Mouse (Mus musculus) heart, embryonic 15.5 days (tissue): ENCODE measurements around the gene Xpa. TPM values are rescaled to one million over a fixed set of nuclear protein-coding genes. Genes with fewer than 3 reads are reported as not detected.
A peak's percentile ranks its signal among the peaks of the same experiment; 100 is the strongest.

Experiments used
- ATAC-seq: fragments of 200-750 bp; cut with Nextera tagmentation; replicated peaks from 2 replicates; pipeline ENCODE4 v1.8.0; 2017; ENCODE audit warnings: low read depth, moderate TSS enrichment; ENCODE audit not compliant: insufficient number of reproducible peaks, insufficient read depth, low FRiP score
- H3K27ac ChIP-seq: fragments of 300-500 bp; sonication (generic); 2 replicates; pipeline ENCODE4 v1.5.1; 2015; ENCODE audit warnings: mild to moderate bottlenecking, inconsistent platforms
- H3K27me3 ChIP-seq: fragments of 300-500 bp; sonication (generic); 2 replicates; pipeline ENCODE4 v1.6.1; 2015; ENCODE audit warnings: inconsistent platforms
- H3K36me3 ChIP-seq: fragments of 300-500 bp; sonication (generic); 2 replicates; pipeline ENCODE4 v1.6.1; 2015; ENCODE audit warnings: mild to moderate bottlenecking, inconsistent platforms
- H3K4me1 ChIP-seq: fragments of 300-500 bp; sonication (generic); replicated peaks from 2 replicates; pipeline ENCODE4 v1.6.1; 2015; ENCODE audit warnings: inconsistent platforms
- H3K4me2 ChIP-seq: fragments of 300-500 bp; sonication (generic); 2 replicates; pipeline ENCODE4 v1.6.1; 2015; ENCODE audit warnings: inconsistent platforms, mild to moderate bottlenecking, moderate library complexity
- H3K4me3 ChIP-seq: fragments of 300-500 bp; sonication (generic); 2 replicates; pipeline ENCODE4 v1.5.1; 2015; ENCODE audit warnings: mild to moderate bottlenecking, inconsistent platforms
- H3K9ac ChIP-seq: fragments of 300-500 bp; sonication (generic); 2 replicates; pipeline ENCODE4 v1.6.1; 2015; ENCODE audit warnings: mild to moderate bottlenecking, inconsistent platforms
- H3K9me3 ChIP-seq: fragments of 300-500 bp; sonication (generic); replicated peaks from 2 replicates; pipeline ENCODE4 v1.6.1; 2016; ENCODE audit warnings: inconsistent platforms
- WGBS: fragments of 180-500 bp; shearing (Covaris S2); methylation state at CpG from one replicate; pipeline ENCODE4 v1.1.7; 2015; ENCODE audit warnings: mixed read lengths; 5-methylcytosine and 5-hydroxymethylcytosine counted together
- polyA plus RNA-seq: library from polyadenylated mRNA; unstranded; fragments of >200 nt; fragmentation: Nextera tagmentation; extraction: Ambion mirVana; gene quantifications from 2 replicates; pipeline ENCODE4 v1.2.1, GENCODE M21; 2015

Gene Xpa
- polyA plus RNA-seq, 1 experiment from 2014 or later = 15.5 TPM

DNA sequence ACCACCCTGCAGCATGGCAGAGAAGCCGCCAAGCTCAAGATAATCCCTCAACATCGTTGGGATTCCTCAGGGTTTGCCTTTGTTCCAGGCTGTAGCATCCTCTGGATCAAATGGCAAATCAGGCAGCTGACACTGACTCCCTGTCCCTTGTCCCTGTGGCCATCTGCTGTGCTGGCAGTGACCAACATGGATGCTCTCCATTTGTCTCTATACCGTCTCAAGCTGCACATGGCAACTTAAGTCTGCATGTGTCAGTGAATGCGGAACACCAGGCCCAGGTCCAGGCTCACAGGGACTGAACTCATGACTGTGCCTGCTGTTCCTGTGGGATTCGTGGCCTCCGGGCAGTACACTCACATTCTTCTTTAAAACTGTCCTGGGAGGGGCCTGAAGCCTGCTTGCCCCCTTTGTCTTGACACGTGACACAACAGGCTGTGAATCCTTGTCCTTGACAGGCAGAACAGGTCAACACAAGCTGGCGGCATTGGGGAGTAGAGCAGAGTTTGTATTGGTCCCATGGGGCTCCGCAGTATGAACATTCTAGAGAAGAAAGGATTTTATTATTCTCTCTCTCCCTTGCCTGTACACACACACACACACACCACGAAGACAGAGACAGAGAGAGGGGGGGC, 79.5 kb downstream of the Xpa start:
- Histone ChIP-seq H3K4me3 (no peak overlapping the region), H3K4me2 (no peak overlapping the region), H3K4me1 (peaks cover 4% of the 10 kb centered on the region; the same call in 1 of the 2 replicates), H3K36me3 (peaks cover 83% of the 10 kb centered on the region), H3K9me3 (no peaks in the 10 kb centered on the region), H3K27ac (peak overlapping the region; percentile 30; the same call in 1 of the 2 replicates), H3K9ac (no peak overlapping the region), H3K27me3 (no peaks in the 10 kb centered on the region)
- ATAC-seq = no peak
- 60% methylated on average over 10 of the region's 10 CpGs for WGBS

DNA sequence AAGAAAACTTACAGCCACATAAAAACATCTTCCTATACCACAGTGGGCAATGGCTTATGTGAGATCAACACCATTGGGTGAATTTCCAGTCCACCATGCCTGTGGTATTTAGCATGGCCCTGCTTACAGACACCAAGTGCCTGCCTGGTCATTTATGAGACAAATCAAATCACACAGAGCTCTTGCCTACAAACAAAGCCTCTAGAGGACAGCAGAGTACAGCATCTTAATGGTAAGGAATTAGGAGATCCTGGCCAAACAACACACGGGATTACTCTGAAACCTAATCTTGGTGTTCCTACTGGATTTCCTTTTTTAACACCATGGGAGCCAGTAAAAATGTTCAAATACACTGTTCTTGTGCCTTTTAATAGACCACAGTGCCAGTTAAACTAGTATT, 80.8 kb downstream of the Xpa start:
- Histone ChIP-seq H3K4me2 (no peak overlapping the region), H3K9ac (no peak overlapping the region), H3K9me3 (no peaks in the 10 kb centered on the region), H3K27me3 (no peaks in the 10 kb centered on the region), H3K27ac (no peak overlapping the region), H3K4me1 (peaks cover 4% of the 10 kb centered on the region; the same call in 1 of the 2 replicates), H3K4me3 (no peak overlapping the region), H3K36me3 (peaks cover 80% of the 10 kb centered on the region)
- 54% methylated on average over 1 of the region's 1 CpGs for WGBS
- no peak for ATAC-seq

DNA sequence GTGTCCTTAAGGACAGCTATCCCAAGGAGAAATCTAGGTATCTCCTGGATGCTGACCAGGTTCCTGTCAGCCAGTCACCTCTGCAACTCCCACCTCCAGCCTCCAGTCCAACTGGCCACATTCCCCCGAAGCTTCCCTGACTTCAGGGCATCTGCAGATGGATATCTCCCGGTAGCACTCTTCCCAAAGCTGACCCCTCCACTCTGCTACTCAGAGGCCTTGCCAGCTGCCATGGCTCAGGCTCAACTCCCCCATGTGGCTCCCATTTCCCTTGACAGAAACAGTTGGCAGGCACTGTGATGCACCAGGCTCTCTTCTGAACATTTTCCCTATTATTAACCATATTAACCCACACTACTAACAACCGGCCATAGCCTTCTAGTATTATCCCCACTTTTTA, 84.8 kb downstream of the Xpa start:
- Histone ChIP-seq H3K9me3 (no peaks in the 10 kb centered on the region), H3K4me1 (no peaks in the 10 kb centered on the region; the same call in 1 of the 2 replicates), H3K9ac (no peak overlapping the region), H3K27ac (no peak overlapping the region), H3K4me2 (no peak overlapping the region), H3K4me3 (no peak overlapping the region), H3K27me3 (no peaks in the 10 kb centered on the region), H3K36me3 (peaks cover 61% of the 10 kb centered on the region)
- 50% methylated on average over 3 of the region's 3 CpGs for WGBS
- ATAC-seq = no peak

DNA sequence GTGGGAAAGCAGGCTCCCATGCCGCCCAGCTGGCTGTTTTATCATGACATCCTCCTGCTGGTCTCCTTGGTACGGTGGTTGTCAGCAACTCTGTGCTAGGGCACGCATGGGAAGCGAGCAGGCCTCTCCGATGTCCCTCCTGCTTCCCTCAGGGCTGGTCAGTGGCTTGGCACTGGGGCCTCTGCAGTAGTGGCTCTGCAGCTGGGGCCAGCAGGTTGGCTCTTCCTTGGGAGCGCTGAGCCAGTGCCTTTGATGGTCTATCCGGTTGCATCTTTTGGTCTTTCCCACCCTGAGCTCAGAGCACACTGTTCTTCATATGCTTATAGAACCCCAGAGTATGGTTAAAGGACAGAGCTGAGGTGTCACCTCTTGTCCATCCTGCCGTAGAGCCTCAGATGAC, 86.0 kb downstream of the Xpa start:
- 67% methylated on average over 8 of the region's 8 CpGs for WGBS
- H3K4me3 ChIP-seq = no peak overlapping the region
- H3K9me3 ChIP-seq = no peaks in the 10 kb centered on the region
- ATAC-seq = no peak
- peaks cover 56% of the 10 kb centered on the region for H3K36me3 ChIP-seq
- H3K27ac ChIP-seq = no peak overlapping the region
- H3K4me1 ChIP-seq = no peaks in the 10 kb centered on the region
- no peak overlapping the region for H3K9ac ChIP-seq
- no peak overlapping the region for H3K4me2 ChIP-seq
- no peaks in the 10 kb centered on the region for H3K27me3 ChIP-seq

Other genes with a start within 250 kb of the Xpa start
- gene Tdrd7, start 231.0 kb downstream of the Xpa start, polyA plus RNA-seq = 17.0 and 17.2 TPM in 2 replicates
- gene Tmod1, start 157.4 kb downstream of the Xpa start, polyA plus RNA-seq = 170 and 195 TPM in 2 replicates
- gene Ncbp1, start 57.7 kb downstream of the Xpa start, polyA plus RNA-seq = 37.4 and 45.4 TPM in 2 replicates
- gene Tstd2, start 57.6 kb downstream of the Xpa start, polyA plus RNA-seq = 24.2 and 29.4 TPM in 2 replicates
- gene Foxe1, start 147.3 kb upstream of the Xpa start, polyA plus RNA-seq = not detected in 2 replicates
- 7.8 and 8.7 TPM in 2 replicates for gene Trmo, start 193.1 kb upstream of the Xpa start, polyA plus RNA-seq
- gene Hemgn, start 217.2 kb upstream of the Xpa start, polyA plus RNA-seq = 1.1 and 3.5 TPM in 2 replicates